Mouse (Mus musculus) frontal cortex, postnatal 14 days (tissue): ENCODE results near the gene Bola1.
"Not testable (repeated sequence)": the region's sequence is repeated elsewhere in the genome, so short reads cannot be mapped to it uniquely, and the experiment has no call there.

Source experiments
- DNase-seq, 2 experiments: peaks; one replicate each; pipeline ENCODE4 v3.0.0; 2022; ENCODE audit warnings: low spot score in 2 of 2

Gene Bola1

GRCm38 (mm10) chr3:96247356-96248140, 28.0 kb upstream of the Bola1 start:
- no peak for DNase-seq

- DNase-seq = not testable (repeated sequence)
Measured at GRCm38 (mm10) chr3:96246427-96246856, 26.9 kb upstream of the Bola1 start, which contains the start of gene Hist2h3c1. Gene Hist2h3c1, plus strand, starts transcription at chr3:96246685.

GRCm38 (mm10) chr3:96246018-96246417, 26.5 kb upstream of the Bola1 start:
- DNase-seq = not testable (repeated sequence)

- DNase-seq = peak; percentile 83 to 86
Measured at GRCm38 (mm10) chr3:96245003-96245886, 25.7 kb upstream of the Bola1 start, which contains the start of gene Hist2h2aa1. Gene Hist2h2aa1, plus strand, starts transcription at chr3:96245497.

- DNase-seq = no peak
Measured at GRCm38 (mm10) chr3:96243921-96244572, 24.5 kb upstream of the Bola1 start.

- DNase-seq = no peak
Measured at GRCm38 (mm10) chr3:96240799-96241197, 21.3 kb upstream of the Bola1 start.

GRCm38 (mm10) chr3:96239949-96240798, 20.7 kb upstream of the Bola1 start, which contains the start of gene Hist2h2aa2:
Gene Hist2h2aa2, minus strand, starts transcription at chr3:96240276.
- peak; percentile 93 to 97 for DNase-seq

- DNase-seq = not testable (repeated sequence)
Measured at GRCm38 (mm10) chr3:96238954-96239793, 19.7 kb upstream of the Bola1 start, which contains the start of gene Hist2h3c2. Gene Hist2h3c2, minus strand, starts transcription at chr3:96239127.

- DNase-seq = no peak
Measured at GRCm38 (mm10) chr3:96237904-96238511, 18.5 kb upstream of the Bola1 start.

- DNase-seq = no peak
Measured at GRCm38 (mm10) chr3:96237335-96237903, 17.9 kb upstream of the Bola1 start.

GRCm38 (mm10) chr3:96236834-96237334, 17.4 kb upstream of the Bola1 start:
- DNase-seq = no peak

- no peak for DNase-seq
Measured at GRCm38 (mm10) chr3:96235836-96236235, 16.3 kb upstream of the Bola1 start.

- no peak for DNase-seq
Measured at GRCm38 (mm10) chr3:96234914-96235313, 15.4 kb upstream of the Bola1 start.

GRCm38 (mm10) chr3:96231758-96232120, 12.2 kb upstream of the Bola1 start:
- DNase-seq = no peak

GRCm38 (mm10) chr3:96230910-96231757, 11.6 kb upstream of the Bola1 start:
- DNase-seq = no peak

GRCm38 (mm10) chr3:96230404-96230803, 10.9 kb upstream of the Bola1 start:
- no peak for DNase-seq

- DNase-seq = no peak
Measured at GRCm38 (mm10) chr3:96228828-96229227, 9.3 kb upstream of the Bola1 start.
